Mouse (Mus musculus) thymus, postnatal 14 days (tissue): ENCODE measurements around the gene Myh14.
A peak's percentile ranks its signal among the peaks of the same experiment; 100 is the strongest.

Experiments
- DNase-seq: peaks from one replicate; pipeline ENCODE4 v3.0.0; 2021

Gene Myh14

DNA sequence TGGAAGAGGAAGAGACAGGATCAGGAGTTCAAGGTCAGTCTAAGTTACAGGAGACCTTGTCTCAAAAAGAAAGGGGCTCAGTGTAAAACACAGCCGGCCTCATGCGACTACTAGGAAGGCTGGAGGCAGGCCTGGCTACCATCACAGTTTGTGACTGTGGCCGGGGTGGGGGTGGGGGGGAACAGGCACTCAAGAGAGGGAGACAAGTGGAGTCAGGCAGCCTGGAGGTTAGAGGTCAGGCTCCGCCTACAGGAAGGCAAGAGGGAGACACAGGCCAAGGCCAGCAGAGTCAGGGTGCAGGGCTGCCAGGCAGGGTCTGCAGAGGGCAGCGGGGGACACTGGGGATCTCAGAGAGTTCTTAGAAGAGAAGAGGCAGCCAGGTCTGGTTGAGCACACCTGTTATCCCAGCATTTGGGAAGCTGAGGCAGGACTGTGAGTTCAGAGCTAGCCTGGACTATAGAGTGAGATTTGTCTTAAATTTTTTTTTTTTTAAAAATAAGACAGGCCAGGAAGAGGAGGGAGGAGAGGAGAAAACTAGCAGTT is 73.6 kb downstream of the Myh14 start:
- DNase-seq, result no peak

DNA sequence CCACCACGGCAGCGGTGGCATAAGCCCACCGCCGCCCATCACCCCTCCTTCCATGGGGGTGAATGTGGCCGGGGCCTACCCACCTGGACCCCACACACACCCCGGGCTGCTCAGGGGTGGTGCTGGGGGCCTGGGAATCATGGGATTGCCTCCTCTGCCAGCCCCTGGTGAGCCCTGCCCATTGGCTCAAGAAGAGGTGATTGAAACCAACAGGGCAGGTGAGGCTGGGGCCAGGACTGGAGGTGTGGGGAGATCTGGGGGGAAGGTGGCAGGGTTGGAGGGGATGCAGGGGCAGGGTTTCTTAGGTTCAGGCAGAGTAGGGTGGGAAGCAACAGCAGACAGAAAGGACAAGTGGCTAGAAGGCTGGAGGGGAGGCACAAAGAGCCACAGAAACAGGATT is 74.6 kb downstream of the Myh14 start:
- no peak for DNase-seq

DNA sequence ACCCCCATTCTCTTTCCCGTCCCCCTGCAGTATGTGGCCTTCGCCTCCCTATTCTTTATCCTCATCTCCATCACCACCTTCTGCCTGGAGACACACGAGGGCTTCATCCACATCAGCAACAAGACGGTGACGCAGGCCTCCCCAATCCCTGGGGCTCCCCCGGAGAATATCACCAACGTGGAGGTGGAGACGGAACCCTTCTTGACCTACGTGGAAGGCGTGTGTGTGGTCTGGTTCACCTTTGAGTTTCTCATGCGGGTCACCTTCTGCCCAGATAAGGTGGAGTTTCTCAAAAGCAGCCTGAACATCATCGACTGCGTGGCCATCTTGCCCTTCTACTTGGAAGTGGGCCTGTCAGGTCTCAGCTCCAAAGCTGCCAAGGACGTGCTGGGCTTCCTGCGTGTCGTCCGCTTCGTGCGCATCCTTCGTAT is 75.5 kb downstream of the Myh14 start:
- no peak for DNase-seq

DNA sequence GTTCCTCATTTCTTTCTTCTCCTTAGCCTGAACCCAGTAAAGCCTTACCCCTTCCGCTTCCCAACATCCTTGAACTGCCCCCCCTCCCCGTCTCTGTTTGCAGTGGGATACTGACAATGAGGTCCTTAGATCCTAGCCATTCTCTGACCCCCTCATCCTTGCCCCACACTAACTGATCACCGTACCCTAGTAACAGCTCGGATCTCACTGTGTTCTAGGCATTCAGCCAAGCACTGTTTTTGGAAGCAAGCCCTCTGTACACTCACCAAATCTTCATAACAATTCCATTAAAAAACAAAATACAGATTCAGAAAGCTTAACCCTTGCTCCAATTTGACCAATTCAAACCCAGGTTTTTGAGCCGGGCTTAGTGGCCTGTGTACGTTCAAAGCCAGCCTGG is 76.4 kb downstream of the Myh14 start:
- no peak for DNase-seq

DNA sequence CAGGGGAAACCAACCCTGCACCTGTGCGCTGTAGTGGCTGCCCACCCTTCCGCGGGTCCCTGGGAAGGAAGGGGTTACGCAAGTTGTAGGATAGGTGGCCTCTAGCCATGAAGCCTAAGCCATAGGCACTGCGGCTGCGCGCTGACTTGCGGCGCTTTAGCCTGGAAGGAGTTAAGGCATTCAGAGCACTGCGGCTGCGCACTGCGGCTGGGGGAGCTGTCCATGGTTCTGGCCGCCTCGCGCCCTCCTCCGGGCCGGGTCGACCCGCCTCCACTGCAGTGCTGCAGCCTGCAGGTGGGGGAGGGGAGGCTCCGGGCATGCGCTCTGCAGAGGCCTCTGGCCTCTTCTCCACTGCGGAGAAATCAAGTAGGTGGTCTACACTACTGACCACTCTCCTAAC is 76.9 kb downstream of the Myh14 start:
- peak; percentile 79 for DNase-seq

DNA sequence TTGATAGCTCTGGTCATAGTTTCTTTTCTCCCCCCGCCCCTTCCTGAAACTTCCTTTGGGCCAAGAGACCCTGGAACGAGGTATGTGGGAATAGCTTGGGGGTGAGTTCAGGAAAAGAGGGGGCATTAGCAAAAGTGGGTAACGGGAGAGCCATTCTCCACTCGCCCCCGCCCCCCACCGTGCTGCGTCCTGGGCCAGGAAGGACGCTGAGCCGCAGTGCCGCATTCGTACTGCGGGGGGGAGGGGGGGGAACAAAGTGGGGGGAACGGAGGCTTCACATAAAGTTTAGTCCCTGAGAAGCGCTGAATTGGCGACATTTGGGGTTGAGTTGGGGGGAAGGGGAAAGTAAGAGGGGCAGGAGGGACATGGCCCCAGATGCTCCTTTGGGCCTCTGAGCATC is 77.6 kb downstream of the Myh14 start:
- DNase-seq, result no peak

DNA sequence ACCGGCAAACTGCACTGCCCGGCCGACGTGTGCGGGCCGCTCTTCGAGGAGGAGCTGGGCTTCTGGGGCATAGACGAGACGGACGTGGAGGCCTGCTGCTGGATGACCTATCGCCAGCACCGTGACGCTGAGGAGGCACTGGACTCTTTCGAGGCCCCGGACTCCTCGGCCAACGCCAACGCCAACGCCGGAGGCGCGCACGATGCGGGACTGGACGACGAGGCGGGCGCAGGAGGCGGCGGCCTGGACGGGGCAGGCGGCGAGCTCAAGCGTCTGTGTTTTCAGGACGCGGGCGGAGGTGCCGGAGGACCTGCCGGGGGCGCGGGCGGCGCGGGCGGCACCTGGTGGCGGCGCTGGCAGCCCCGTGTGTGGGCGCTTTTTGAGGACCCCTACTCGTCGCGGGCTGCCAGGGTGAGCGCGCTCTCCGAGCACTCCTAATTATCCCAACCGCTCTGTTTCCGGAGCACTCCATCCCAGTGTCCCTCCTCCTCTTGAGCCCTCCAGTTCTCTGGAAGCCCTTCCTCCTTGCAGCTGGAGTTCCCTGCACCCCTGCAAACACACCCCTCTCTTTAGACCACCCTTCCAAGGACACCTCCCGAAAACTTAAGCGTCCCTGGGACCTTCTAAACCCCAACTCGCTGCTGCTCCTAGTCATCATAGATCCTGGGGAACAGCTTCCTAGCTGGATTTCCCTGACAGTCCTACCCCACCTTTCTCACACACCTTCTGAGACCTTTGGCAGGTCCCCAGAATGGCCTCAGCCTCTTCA is 79.1 kb downstream of the Myh14 start:
- DNase-seq, result no peak

DNA sequence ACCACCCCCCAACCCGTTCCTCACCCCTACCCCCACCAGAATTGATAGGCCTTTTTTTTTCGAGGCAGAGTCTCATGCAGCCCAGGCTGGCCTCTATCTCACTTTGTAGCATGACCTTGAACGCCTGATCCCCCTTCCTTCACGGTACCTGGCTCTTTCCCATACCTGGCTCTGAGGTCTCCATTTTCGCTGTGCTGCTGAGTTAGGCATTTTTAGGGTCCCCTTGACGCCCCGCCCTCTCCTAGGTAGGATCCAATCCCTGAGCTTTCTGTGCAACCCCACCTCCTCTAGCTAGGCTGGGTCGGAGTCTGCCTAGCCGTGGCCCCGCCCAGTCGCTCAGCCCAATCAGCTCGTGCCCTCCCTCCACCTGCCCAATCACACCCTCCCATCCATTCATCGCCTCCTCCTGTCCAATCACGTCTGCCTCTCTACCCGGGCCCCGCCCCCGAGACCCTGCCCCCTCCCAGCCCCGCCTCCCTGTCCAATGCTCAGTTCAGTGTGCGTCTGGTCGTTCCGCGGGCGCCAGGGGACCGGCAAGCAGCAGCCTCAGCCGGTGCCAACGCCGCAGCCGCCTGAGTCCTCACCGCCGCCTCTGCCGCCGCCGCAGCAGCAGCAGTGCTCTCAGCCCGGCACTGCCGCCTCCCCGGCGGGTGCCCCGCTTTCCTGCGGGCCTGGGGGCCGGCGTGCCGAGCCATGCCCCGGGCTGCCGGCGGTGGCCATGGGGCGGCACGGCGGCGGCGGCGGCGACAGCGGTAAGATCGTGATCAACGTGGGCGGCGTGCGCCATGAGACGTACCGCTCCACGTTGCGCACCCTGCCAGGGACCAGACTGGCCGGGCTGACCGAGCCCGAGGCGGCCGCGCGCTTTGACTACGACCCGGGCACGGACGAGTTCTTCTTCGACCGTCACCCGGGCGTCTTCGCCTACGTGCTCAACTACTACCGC is 80.0 kb downstream of the Myh14 start, which contains the start of gene Kcnc3:
TSS of gene Kcnc3 (plus strand) at position 263 of the 946 bp plus-strand sequence.
- peak; percentile 63 for DNase-seq

DNA sequence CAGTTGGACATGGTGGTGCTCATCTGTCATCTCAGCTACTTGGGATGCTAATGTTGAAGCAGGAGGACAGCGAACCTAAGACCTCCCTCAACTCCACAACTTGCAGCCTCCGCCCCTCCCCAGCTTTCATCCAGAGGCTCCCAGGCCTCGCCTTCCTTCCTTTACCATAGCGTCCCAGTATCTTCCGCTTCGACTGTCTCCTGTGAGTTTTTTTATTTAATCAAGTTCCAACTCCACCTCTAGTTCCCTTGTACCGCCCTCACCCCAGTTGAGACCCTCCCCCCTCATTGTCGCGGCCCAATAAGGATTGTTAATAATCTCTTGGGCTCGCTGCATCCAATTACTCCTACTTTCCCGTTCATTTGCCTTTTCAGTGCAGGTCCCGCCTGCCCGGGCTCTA is 80.7 kb downstream of the Myh14 start:
- DNase-seq, result no peak

DNA sequence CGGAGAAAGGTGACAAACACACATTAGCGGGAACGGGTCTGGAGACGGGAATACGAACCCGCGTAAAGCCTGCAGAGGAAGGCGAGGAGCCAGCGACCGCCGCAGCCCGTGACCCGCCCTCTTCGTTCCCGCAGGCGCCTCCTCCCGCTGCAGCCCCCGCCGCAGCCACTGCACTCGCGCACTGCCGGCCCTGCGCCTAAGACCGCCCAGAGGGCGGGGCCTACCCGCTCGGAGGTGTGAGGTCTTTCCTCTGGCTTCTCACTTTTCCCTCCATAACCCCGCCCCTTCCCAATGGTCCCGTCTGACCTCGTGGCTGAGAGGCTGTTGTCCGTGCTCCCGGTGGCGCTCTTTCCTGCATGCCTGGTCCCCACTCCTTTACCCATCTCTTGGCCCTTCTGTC is 81.5 kb downstream of the Myh14 start:
- peak; percentile 44 for DNase-seq

DNA sequence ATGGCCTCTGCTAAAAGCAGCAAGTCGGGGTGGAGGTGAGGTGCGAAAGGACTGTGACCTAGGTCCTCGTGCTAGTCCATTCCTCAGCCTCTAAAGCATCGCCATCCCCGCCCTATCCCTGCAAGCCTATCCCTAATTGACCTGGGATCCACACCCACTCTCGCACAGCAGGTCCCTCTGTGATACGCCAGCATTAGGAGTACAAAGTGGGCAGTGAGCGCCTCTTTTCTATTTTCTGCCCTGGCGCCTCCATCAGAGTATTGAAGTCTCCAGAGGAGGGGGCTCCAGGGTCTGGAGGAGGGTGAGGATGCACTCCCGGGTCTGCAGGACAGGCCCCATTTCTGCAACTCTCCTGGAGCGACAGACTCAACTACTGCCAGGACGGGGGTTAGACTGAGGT is 82.3 kb downstream of the Myh14 start:
- no peak for DNase-seq

DNA sequence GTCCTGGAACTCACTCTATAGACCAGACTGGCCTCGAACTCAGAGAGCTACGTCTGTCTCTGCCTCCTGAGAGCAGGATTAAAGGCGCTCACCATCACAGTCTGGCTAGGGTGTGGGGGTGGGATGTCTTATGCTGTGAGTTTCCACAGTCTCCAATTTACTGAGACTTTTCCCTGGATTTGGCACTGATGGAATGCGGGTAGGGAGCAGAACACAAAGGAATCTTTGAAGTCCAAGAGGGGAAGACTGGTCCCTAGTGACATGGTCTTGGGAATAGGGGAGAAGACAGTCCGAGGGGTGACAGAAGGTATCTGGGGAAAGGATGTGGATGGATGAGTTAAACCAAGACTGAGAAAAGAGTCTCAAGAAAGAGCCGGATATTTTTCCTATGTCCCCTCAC is 83.0 kb downstream of the Myh14 start:
- no peak for DNase-seq

DNA sequence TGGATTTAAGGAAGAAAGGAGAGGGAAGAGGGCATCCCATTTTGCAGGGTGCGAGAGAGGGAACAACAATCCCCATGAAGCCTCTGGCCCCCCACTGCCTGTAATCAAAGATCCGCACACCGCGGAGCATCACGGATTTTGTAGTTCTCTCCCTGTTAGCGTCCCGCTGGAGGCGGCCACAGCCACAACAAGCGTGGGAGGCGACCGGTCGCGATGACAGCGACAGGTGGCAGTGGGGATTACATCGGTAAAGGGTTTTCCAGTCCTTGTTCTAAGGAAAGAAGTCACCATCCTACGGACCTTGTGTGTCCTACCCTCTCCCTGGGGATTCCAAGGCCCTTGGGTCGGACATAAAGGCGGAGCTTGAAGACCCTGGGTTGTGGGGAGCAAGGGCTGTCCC is 83.7 kb downstream of the Myh14 start:
- peak; percentile 26 for DNase-seq

DNA sequence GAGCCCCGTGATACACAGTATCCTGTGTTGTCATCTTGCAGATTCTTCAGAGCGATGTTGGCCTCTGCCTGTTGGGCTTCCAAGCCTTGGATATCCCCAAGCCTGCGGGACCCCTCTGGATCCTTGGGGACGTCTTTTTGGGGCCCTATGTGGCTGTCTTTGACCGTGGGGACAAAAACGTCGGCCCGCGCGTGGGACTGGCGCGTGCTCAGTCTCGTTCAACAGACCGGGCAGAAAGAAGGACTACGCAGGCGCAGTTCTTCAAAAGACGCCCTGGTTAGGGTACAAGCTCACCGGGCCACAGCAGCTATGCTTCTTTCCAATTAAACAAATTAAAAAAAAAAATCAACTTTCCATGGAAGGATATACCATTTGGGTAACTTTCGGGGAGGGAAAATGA is 84.1 kb downstream of the Myh14 start:
- no peak for DNase-seq

DNA sequence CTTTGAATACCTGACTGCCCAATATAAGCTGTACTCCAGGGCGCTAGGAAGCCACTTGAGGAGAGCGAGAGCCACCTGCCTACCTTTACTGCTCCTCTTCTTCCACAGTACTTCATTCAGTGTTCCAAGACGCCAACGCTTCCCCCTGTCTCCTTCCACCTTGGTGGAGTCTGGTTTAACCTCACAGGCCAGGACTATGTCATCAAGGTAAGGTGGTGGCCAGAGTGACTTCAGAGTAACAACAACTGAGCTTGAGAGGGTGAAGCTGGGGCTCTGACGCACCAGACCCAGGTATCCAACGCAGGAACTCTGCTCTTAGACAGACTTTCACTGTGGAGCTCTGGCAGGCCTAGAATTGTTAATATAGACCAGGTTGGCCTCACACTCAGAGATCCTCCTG is 85.0 kb downstream of the Myh14 start:
- no peak for DNase-seq

DNA sequence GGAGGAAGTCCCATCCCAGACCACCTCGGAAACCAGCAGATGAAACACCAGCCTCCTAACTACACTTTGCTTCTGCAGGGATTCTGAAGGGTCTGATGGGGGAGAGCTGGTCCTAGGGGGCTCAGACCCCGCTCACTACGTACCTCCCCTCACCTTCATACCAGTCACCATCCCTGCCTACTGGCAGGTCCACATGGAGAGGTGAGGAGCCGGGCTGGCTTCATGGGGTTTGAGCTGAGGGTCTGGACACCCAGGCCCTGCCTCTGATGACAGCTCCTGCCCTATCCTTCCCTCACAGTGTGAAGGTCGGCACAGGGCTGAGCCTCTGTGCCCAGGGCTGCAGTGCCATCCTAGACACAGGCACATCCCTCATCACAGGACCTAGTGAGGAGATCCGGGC is 85.7 kb downstream of the Myh14 start:
- no peak for DNase-seq

DNA sequence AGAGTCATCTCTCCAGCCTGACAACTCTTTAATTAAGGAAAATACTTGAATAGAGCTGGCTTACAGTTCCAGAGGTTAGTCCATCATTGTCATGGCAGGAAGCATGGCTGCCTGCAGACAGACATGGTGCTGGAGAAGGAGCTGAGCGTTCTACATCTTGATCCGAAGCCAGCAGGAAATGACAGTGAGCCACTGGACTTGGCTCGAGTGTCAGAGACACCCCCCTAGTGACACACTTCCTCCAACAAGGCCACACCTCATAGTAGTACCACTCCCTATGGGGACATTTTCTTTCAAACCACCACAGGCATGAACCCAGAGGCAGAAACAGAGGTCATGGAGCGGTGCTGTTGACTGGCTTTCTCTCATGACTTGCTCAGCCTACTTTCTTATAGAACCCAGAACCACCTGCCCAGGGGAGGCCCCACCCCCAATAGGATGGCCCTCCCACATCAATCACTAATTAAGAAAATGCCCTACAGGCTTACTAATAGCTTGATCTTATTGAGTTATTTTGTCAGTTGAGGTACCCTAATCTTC is 86.3 kb downstream of the Myh14 start:
- DNase-seq, result no peak

DNA sequence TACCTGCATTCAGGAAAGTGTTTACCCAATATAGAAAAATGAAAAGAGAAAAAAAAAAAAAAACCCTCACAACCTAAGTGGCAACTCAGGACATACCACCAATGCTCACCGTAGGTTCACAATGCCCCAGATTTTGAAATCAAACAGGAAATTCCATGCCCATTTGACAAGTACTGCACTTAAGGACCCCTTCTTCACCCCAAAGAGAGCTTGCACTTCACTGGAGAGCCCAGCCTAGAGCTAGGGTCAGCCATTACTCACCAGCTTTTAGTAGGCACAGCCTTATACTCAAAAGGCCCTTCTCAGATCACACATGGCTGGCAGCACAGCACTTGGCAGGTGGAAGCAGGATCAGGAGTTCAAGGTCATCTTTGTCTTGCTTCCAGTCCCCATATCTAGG is 87.5 kb downstream of the Myh14 start:
- DNase-seq, result no peak

DNA sequence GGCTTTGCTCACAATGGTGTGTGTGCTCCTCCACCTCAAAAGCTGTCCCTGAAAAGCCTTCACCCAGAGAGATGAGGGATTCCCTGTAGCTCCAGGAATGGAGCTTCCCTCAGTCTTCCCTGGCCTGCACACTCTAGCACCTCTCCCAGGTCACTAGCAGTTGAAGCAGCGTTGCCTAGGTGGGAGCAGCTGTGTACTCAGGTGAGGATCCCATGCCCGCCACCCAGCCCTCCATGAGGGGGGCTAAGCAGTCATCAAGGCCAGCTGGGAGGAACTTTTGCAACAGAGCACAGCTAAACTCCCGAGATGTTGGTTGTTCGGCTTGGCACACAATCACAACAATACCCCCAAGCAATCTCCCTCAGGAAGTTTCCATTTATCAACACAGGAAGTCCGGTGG is 87.9 kb downstream of the Myh14 start:
- no peak for DNase-seq

DNA sequence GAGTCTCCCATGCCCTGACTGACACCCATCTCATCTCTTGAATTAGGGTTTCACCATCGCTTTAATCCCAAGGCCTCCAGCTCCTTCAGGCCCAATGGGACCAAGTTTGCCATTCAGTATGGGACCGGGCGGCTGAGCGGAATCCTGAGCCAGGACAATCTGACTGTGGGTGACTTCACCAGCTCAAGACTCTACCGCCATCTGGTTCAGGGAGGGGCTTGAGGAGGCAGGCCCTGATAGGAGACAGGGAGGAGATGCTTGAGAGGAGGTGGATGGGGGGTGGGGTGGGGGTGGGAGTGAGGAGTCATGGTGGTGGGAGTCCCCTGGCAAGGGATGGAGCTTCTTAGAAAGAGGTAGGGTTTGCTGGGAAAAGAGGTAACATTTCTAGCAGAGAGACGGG is 89.0 kb downstream of the Myh14 start:
- DNase-seq, result no peak

DNA sequence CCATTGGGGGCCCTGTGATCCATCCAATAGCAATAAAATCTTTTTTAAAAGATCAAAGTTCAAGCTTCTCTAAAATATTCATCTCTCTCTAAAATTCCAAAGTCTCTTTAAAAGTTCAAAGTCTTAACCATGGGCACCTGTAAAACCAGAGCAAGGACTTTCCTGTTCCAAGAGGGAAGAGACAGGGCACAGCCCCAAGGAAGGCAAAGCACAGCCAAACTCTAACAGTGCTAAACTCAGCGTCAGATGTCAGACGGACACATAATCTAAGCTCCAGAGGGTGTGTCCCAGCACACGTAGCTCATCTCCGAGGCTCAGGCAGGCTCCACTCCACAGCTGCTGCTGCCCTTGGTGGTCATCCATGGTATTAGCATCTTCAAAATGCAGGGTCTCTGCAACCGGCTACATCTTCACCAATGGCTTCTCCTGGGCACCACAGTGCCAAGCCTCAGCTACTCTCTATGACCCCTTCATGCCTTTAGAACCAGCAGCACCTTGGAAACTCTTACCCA is 94.3 kb downstream of the Myh14 start:
- no peak for DNase-seq

DNA sequence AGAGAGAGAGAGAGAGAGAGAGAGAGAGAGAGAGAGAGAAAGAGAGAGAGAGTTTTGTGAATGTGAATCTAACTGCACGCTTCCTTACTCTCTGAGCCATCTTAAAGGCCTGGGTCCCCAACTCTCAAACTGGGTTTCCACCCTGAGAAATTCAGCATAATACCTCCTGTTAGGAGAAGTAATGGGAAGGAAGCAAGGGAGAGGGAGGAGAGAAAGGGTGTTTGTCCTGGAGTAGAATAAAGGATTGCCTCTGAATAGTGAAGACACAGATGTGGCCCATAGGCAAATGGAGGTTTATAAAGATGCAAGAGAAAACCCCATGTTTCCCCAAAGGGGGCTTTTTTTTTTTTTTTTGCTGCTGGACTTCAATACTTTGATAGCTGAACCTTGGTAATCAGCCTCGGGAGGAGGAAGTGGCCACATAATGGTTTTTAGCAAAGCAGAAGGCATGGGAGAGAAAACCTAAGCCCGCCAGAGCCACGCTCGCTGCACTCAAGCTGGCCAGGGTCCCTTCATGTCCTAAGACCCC is 97.6 kb downstream of the Myh14 start:
- no peak for DNase-seq

DNA sequence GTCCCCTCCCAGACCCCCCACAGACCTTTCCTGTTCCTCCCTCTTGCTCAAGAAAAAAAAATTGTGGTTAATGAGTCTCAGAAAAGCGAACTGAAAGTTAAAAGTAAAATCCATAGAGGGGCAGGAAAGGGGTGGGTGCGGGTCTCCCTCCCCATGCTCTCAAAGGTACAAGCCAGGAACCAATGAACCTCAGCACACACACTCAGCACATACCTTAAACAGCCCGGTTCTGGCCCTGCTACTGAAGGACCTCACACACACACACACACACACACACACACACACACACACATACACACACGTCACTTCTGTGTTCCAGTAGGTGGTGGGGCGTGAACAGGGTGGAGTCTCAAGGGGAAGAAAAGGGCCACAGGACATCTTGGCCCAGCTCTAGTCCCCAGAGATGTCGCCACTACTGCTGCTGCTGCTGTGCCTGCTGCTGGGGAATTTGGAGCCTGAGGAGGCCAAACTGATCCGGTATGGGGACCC is 98.4 kb downstream of the Myh14 start, which contains the start of gene Napsa:
TSS of gene Napsa (plus strand) at position 168 of the 489 bp plus-strand sequence.
- DNase-seq, result no peak
